Mouse (Mus musculus): Measurements from ENCODE around the gene Tprn. TPM values are rescaled to one million over a fixed set of nuclear protein-coding genes. Genes with fewer than 3 reads are reported as not detected.

The Tprn gene
- polyA plus RNA-seq, 1 experiment = 17.1 TPM

GRCm38 (mm10) chr2:25223681-25224491, 38.5 kb upstream of the Tprn start:
- DNase-seq (ENCODE audit: low read depth in 1 of 2, low spot score in 2 of 2) = peak in 1 of 2 experiments; percentile 83

GRCm38 (mm10) chr2:25224492-25224765, 38.0 kb upstream of the Tprn start, which contains the start of gene Tubb4b:
TSS of gene Tubb4b (minus strand) at chr2:25224702.
- under 1% methylated on average over 17 of the region's 17 CpGs for WGBS
- H3K27ac ChIP-seq (ENCODE audit: insufficient read depth, low read length) = peak within 1 kb of the TSS; percentile 97
- TF ChIP-seq CTCF (IDR thresholded peaks at IDR 0.05; ENCODE audit: extremely low read depth, insufficient read depth, insufficient read length, insufficient replicate concordance) (no peak; the same call in 1 of the 2 replicates), POLR2A (IDR thresholded peaks at IDR 0.05; ENCODE audit: low read depth, low read length) (peak; percentile 99)
- no peak for DNase-seq (ENCODE audit: low read depth in 1 of 2, low spot score in 2 of 2)
- no peaks in the 10 kb centered on the region for H3K27me3 ChIP-seq (ENCODE audit: control insufficient read depth, insufficient read depth, low read length)
- peaks cover 8% of the 10 kb centered on the region; the same call in 1 of the 2 replicates for H3K4me1 ChIP-seq (ENCODE audit: control insufficient read depth, insufficient read depth, insufficient read length)
- H3K4me3 ChIP-seq (ENCODE audit: extremely low read depth, insufficient read depth, insufficient read length) = peak within 1 kb of the TSS; percentile 93
- H3K36me3 ChIP-seq (ENCODE audit: control insufficient read depth, insufficient read depth, low read length) = peaks cover 3% of the 10 kb centered on the region; the same call in 1 of the 2 replicates

More at GRCm38 (mm10) chr2:25223681-25224491, 38.5 kb upstream of the Tprn start:
- Histone ChIP-seq H3K27me3 (ENCODE audit: control insufficient read depth, insufficient read depth, low read length) (no peaks in the 10 kb centered on the region), H3K36me3 (ENCODE audit: control insufficient read depth, insufficient read depth, low read length) (peaks cover 3% of the 10 kb centered on the region; the same call in 1 of the 2 replicates), H3K4me3 (ENCODE audit: extremely low read depth, insufficient read depth, insufficient read length) (peak overlapping the region; percentile 93), H3K27ac (ENCODE audit: insufficient read depth, low read length) (peak overlapping the region; percentile 97), H3K4me1 (ENCODE audit: control insufficient read depth, insufficient read depth, insufficient read length) (peaks cover 7% of the 10 kb centered on the region; the same call in 1 of the 2 replicates)
- 2% methylated on average over 51 of the region's 53 CpGs for WGBS
- no peak for TF ChIP-seq POLR2A (IDR thresholded peaks at IDR 0.05; ENCODE audit: low read depth, low read length)
- TF ChIP-seq CTCF (IDR thresholded peaks at IDR 0.05; ENCODE audit: extremely low read depth, insufficient read depth, insufficient read length, insufficient replicate concordance) = no peak

DNA sequence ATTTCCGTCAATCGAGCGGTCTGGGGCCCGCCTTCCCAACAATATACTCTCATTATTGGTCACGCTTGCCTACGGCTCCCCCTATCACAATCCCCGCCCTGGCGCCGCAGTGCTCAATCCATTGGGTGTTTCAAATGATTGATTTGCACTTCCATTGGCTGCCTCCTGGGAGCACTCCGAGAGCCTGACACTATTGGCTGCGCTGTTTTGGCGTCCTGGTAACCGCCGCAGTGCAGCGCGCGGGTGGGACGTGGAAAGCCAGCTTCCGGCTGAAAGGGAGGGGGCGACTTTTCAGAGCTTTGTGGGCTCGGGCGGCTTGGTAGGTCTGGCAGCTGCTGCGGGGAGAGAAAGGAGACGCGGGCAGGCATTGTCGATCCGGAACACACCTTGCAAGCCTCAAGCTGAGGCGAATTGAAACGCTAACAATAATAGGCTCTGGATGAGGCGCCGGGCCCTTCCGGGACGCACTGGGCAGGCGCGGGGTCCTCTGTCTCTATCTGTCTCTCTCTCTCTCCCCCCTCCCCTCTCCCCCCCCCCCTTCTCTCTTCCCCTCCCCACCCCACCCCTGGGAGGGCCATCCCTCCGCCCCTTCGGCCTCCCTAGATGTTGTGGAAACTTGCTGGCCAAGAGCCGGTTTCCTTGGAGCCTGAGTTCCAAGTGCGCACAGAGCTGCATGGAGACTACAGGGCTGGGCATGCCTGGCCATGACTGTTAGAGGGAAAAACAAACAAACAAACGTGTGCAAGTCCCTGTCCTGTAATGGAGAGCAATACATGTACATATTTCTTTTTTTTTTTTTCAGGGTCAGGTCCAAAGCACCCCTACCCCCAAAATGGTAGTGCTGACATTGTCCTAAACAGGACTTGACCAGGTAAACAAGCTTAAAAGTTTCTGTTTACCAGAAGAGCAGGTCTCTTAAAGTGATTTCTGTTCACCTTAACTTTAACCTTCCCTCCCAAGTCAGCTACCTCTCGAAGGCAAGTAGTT, 37.4 kb upstream of the Tprn start:
- no peaks in the 10 kb centered on the region for H3K27me3 ChIP-seq (ENCODE audit: control insufficient read depth, insufficient read depth, low read length)
- peaks cover 8% of the 10 kb centered on the region; the same call in 1 of the 2 replicates for H3K4me1 ChIP-seq (ENCODE audit: control insufficient read depth, insufficient read depth, insufficient read length)
- WGBS = 2% methylated on average over 41 of the region's 41 CpGs
- peak; percentile 96 to 99 for DNase-seq (ENCODE audit: low read depth in 1 of 2, low spot score in 2 of 2)
- H3K27ac ChIP-seq (ENCODE audit: insufficient read depth, low read length) = peak overlapping the region; percentile 92
- H3K36me3 ChIP-seq (ENCODE audit: control insufficient read depth, insufficient read depth, low read length) = peaks cover 3% of the 10 kb centered on the region; the same call in 1 of the 2 replicates
- no peak for TF ChIP-seq CTCF (IDR thresholded peaks at IDR 0.05; ENCODE audit: extremely low read depth, insufficient read depth, insufficient read length, insufficient replicate concordance)
- peak; percentile 60; the same call in 1 of the 2 replicates for TF ChIP-seq POLR2A (IDR thresholded peaks at IDR 0.05; ENCODE audit: low read depth, low read length)
- H3K4me3 ChIP-seq (ENCODE audit: extremely low read depth, insufficient read depth, insufficient read length) = peak overlapping the region; percentile 66

DNA sequence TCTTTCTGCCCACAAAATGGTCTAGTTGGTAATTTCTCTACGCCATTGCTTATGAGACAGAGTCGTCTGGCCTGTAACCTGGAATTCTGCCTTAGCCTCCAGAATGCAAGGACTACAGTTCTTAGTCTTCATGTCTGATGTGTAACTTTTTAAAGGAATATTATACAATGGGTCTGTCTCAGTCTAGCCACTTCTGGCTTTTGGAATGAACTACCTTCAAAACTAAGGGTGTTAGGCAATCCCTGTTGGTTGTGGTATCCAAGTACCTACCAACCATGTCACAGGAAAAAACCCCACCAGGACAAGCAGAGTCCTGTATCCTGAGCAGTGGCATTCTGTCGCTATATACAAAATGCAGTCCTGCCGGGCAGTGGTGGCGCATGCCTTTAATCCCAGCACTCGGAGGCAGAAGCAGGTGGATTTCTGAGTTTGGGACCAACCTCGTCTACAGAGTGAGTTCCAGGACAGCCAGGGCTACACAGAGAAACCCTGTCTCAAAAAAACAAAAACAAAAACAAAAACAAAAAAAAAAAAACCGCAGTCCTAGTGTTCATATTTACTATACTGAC, 36.5 kb upstream of the Tprn start:
- Histone ChIP-seq H3K4me3 (ENCODE audit: extremely low read depth, insufficient read depth, insufficient read length) (no peak overlapping the region), H3K4me1 (ENCODE audit: control insufficient read depth, insufficient read depth, insufficient read length) (peaks cover 8% of the 10 kb centered on the region; the same call in 1 of the 2 replicates), H3K27ac (ENCODE audit: insufficient read depth, low read length) (peak overlapping the region; percentile 57; the same call in 1 of the 2 replicates), H3K36me3 (ENCODE audit: control insufficient read depth, insufficient read depth, low read length) (peaks cover 3% of the 10 kb centered on the region; the same call in 1 of the 2 replicates), H3K27me3 (ENCODE audit: control insufficient read depth, insufficient read depth, low read length) (no peaks in the 10 kb centered on the region)
- WGBS = 91% methylated on average over 8 of the region's 8 CpGs
- TF ChIP-seq POLR2A (IDR thresholded peaks at IDR 0.05; ENCODE audit: low read depth, low read length) (no peak), CTCF (IDR thresholded peaks at IDR 0.05; ENCODE audit: extremely low read depth, insufficient read depth, insufficient read length, insufficient replicate concordance) (no peak)
- DNase-seq (ENCODE audit: low read depth in 1 of 2, low spot score in 2 of 2) = no peak

- no peak overlapping the region for H3K4me3 ChIP-seq (ENCODE audit: extremely low read depth, insufficient read depth, insufficient read length)
- no peak for TF ChIP-seq CTCF (IDR thresholded peaks at IDR 0.05; ENCODE audit: extremely low read depth, insufficient read depth, insufficient read length, insufficient replicate concordance)
- TF ChIP-seq POLR2A (IDR thresholded peaks at IDR 0.05; ENCODE audit: low read depth, low read length) = no peak
- H3K4me1 ChIP-seq (ENCODE audit: control insufficient read depth, insufficient read depth, insufficient read length) = peaks cover 8% of the 10 kb centered on the region; the same call in 1 of the 2 replicates
- DNase-seq (ENCODE audit: low read depth in 1 of 2, low spot score in 2 of 2) = no peak
- peaks cover 1% of the 10 kb centered on the region; the same call in 1 of the 2 replicates for H3K36me3 ChIP-seq (ENCODE audit: control insufficient read depth, insufficient read depth, low read length)
- H3K27me3 ChIP-seq (ENCODE audit: control insufficient read depth, insufficient read depth, low read length) = no peaks in the 10 kb centered on the region
- no peak overlapping the region for H3K27ac ChIP-seq (ENCODE audit: insufficient read depth, low read length)
- 87% methylated on average over 5 of the region's 5 CpGs for whole genome bisulfite sequencing
Measured at GRCm38 (mm10) chr2:25226864-25227263, 35.6 kb upstream of the Tprn start.

- peaks cover 8% of the 10 kb centered on the region; the same call in 1 of the 2 replicates for H3K4me1 ChIP-seq (ENCODE audit: control insufficient read depth, insufficient read depth, insufficient read length)
- 97% methylated on average over 4 of the region's 4 CpGs for WGBS
- no peak for TF ChIP-seq CTCF (IDR thresholded peaks at IDR 0.05; ENCODE audit: extremely low read depth, insufficient read depth, insufficient read length, insufficient replicate concordance)
- no peak for TF ChIP-seq POLR2A (IDR thresholded peaks at IDR 0.05; ENCODE audit: low read depth, low read length)
- DNase-seq (ENCODE audit: low read depth in 1 of 2, low spot score in 2 of 2) = no peak
- no peak overlapping the region for H3K27ac ChIP-seq (ENCODE audit: insufficient read depth, low read length)
- no peaks in the 10 kb centered on the region for H3K36me3 ChIP-seq (ENCODE audit: control insufficient read depth, insufficient read depth, low read length)
- H3K27me3 ChIP-seq (ENCODE audit: control insufficient read depth, insufficient read depth, low read length) = no peaks in the 10 kb centered on the region
- H3K4me3 ChIP-seq (ENCODE audit: extremely low read depth, insufficient read depth, insufficient read length) = no peak overlapping the region
Measured at GRCm38 (mm10) chr2:25227406-25227805, 35.0 kb upstream of the Tprn start.
